ENCODE assay signal across 21 mouse cellular contexts in genomic region chr3:149928456-149929360, GRCm38 (mm10).
DNase-seq lines count a peak whose midpoint lies in the region.
"Had no signal": no experiment of that assay in that cellular context is flagged by ENCODE, and none has a peak within 500 bp of the region (broad histone marks: within the 10 kb centered on the region; RNA-seq: fewer than 3 reads in every experiment).

No protein-coding gene starts in this region.

- peak; percentile 0 to 12 for DNase-seq in frontal cortex, adult 2 months (ENCODE audit: extremely low spot score in 1 of 2, low spot score in 1 of 2)
- no peak for DNase-seq in frontal cortex, postnatal 25 days (ENCODE audit: low spot score in 2 of 2)
- peak; percentile 38 to 44 for DNase-seq in right cerebral cortex, postnatal 10 days (ENCODE audit: low spot score in 2 of 2)
- DNase-seq in right cerebral cortex, postnatal 14 days, result no peak
- DNase-seq in layer of hippocampus, adult 9-10 months (ENCODE audit: low spot score), result peak; percentile 16
- DNase-seq in kidney, adult 18-20 months, result no peak
- DNase-seq in adipocyte (ENCODE audit: low spot score), result no peak
- DNase-seq: adrenal gland, adult 2 months; B cell, adult 2 months; cerebellum, adult 9-10 months; gastrocnemius, postnatal 36 days; heart, adult 2 months; kidney, adult 8-10 months; kidney, postnatal 10 days; liver, embryonic 13.5 days; lung, adult 2 months; lung, postnatal 36 days; midbrain, embryonic 14.5 days; retina, postnatal 1 day; right cerebral cortex, postnatal 4 days; thymus, postnatal 36 days had no signal

Comparison
In these comparisons a context has a peak if more than half of its experiments do, and no peak if none do; other contexts are left out.
1. DNase-seq: peak in frontal cortex, adult 2 months (2 of 2), right cerebral cortex, postnatal 10 days (2 of 2) and layer of hippocampus, adult 9-10 months (single experiment); none in frontal cortex, postnatal 25 days (0 of 2), right cerebral cortex, postnatal 14 days (single experiment), kidney, adult 18-20 months (single experiment) and adipocyte (single experiment).